Mouse (Mus musculus) urinary bladder, postnatal 4 days (tissue): Measurements from ENCODE around the gene Vmn2r109.
"Not testable (repeated sequence)": the region's sequence is repeated elsewhere in the genome, so short reads cannot be mapped to it uniquely, and the experiment has no call there.

Source experiments
- DNase-seq, 2 experiments: peaks; one replicate each; pipeline ENCODE4 v3.0.0; 2021 to 2022; ENCODE audit warnings: low spot score in 2 of 2

The Vmn2r109 gene

DNA sequence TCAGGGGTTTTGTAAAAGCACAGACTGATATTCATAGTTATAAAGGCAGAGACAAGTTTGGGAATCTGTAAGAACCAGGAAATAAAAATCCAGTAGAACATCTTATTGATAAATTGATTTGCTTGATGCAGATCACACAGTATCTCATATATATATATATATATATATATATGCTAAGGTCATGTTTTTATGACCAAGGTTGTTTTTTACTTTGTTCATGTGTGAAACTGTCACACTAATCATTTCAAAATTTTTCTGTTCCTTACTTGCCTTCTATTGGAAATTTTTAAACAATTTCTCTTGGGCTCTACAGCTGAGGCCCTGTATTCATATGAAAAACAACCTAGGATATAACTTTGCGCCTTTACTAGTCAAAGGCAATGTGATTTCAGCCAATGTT lies at the start of gene Vmn2r109:
Gene Vmn2r109 (minus strand): TSS at position 101 of the 400 bp plus-strand sequence.
- no peak for DNase-seq

DNA sequence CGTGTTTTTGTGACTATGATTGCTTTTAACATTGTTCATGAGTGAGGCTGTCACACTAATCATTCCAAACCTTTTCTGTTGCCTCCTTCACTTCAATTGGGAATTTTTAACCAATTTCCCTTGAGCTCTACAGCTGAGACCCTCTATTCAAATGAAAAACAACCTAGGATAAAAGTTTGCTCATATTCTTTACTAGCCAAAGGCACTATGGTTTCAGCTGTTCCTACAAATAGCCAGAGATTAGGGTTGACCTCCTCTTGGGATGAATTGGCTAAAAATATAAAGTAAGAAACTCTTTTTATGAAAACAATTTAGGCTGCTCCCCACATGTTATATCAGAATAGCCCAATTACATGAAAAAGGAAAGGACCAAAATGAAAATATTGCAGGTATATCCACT lies 31.8 kb upstream of the Vmn2r109 start, which contains the start of gene Vmn2r110:
Gene Vmn2r110 (minus strand): TSS at position 101 of the 400 bp plus-strand sequence.
- no peak for DNase-seq

DNA sequence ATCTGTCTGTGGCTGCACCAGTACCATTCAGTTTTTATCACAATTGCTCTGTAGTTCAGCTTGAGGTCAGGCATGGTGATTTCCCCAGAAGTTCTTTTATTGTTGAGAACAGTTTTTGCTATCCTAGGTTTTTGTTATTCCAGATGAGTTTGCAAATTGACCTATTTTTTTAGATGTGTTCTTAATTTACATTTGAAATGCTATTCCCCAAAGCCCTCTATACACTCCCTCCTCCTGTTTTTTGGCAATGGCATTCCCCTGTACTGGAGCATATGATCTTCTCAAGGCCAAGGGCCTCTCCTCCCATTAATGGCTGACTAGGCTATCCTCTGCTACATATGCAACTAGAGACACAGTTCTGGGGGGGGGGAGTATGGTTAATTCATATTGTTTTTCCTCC lies 56.3 kb downstream of the Vmn2r109 start:
- DNase-seq, result not testable (repeated sequence)

DNA sequence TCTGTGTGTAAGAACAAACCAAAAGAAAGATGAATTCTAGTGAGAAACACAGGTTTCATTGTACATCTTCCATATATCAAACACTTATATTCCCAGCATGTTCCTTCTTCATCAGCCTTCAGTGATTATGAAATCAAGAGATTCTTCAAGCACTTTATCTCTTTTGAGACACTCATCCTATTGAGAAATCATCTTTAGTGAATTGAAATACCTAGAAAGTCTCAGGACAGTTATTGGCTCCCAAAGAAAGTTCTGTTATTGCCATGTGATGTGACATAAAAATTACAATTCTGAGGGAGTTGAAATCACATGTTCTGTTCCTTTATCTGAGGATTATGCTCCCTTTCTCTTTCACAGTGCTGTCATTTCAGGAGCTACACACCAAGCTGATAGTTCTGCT lies 66.7 kb downstream of the Vmn2r109 start, which contains the start of gene Vmn1r225:
Gene Vmn1r225 (plus strand): TSS at position 301 of the 400 bp plus-strand sequence.
- DNase-seq, result no peak
